Mouse (Mus musculus): Measurements from ENCODE around the gene Galnt5.

Gene Galnt5

GRCm38 (mm10) chr2:57997752-57998430 lies at the start of gene Galnt5:
Galnt5 (plus strand) TSS chr2:57997884.
- in situ Hi-C loops (cut with MseI, MboI): no loop called here

GRCm38 (mm10) chr2:57951620-57952019 lies 46.1 kb upstream of the Galnt5 start:
- in situ Hi-C loops (cut with MseI, MboI): no loop called here

GRCm38 (mm10) chr2:57960786-57961185 lies 36.9 kb upstream of the Galnt5 start:
- in situ Hi-C loops (cut with MseI, MboI): no loop called here

GRCm38 (mm10) chr2:57982248-57982647 lies 15.4 kb upstream of the Galnt5 start:
- in situ Hi-C loops (cut with MseI, MboI): no loop called here

- in situ Hi-C loops (cut with MseI, MboI): no loop called here
Measured at GRCm38 (mm10) chr2:57991084-57991483, 6.6 kb upstream of the Galnt5 start.

- in situ Hi-C loops (cut with MseI, MboI): no loop called here
Measured at GRCm38 (mm10) chr2:58001497-58001896, 3.8 kb downstream of the Galnt5 start.

GRCm38 (mm10) chr2:58007081-58007480 lies 9.4 kb downstream of the Galnt5 start:
- in situ Hi-C loops (cut with MseI, MboI): no loop called here

- in situ Hi-C loops (cut with MseI, MboI): no loop called here
Measured at GRCm38 (mm10) chr2:58023556-58023955, 25.9 kb downstream of the Galnt5 start.

GRCm38 (mm10) chr2:58026740-58027139 lies 29.1 kb downstream of the Galnt5 start:
- in situ Hi-C loops (cut with MseI, MboI): loop anchor here (25.0 kb wide), 2 partner anchors 386 to 636 kb away; no protein-coding TSS in a partner anchor

- in situ Hi-C loops (cut with MseI, MboI): loop anchor here (25.0 kb wide), 2 partner anchors 383 to 633 kb away; no protein-coding TSS in a partner anchor
Measured at GRCm38 (mm10) chr2:58029404-58029803, 31.7 kb downstream of the Galnt5 start.

GRCm38 (mm10) chr2:58031431-58031830 lies 33.7 kb downstream of the Galnt5 start:
- in situ Hi-C loops (cut with MseI, MboI): loop anchor here (25.0 kb wide), 2 partner anchors 381 to 631 kb away; no protein-coding TSS in a partner anchor

GRCm38 (mm10) chr2:58035635-58036034 lies 38.0 kb downstream of the Galnt5 start:
- in situ Hi-C loops (cut with MseI, MboI): loop anchor here (25.0 kb wide), 2 partner anchors 377 to 627 kb away; no protein-coding TSS in a partner anchor

GRCm38 (mm10) chr2:58036926-58037325 lies 39.2 kb downstream of the Galnt5 start:
- in situ Hi-C loops (cut with MseI, MboI): loop anchor here (25.0 kb wide), 2 partner anchors 375 to 625 kb away; no protein-coding TSS in a partner anchor

- in situ Hi-C loops (cut with MseI, MboI): loop anchor here (25.0 kb wide), 2 partner anchors 370 to 620 kb away; no protein-coding TSS in a partner anchor
Measured at GRCm38 (mm10) chr2:58041867-58042266, 44.2 kb downstream of the Galnt5 start.

GRCm38 (mm10) chr2:58052821-58053581 lies 55.3 kb downstream of the Galnt5 start, which contains the start of gene Ermn:
Ermn (minus strand) TSS chr2:58052864.
- in situ Hi-C loops (cut with MseI, MboI): loop anchor here in 1 of 2 experiments (10.0 kb wide), 1 partner anchor 612 kb away; no protein-coding TSS in a partner anchor

GRCm38 (mm10) chr2:58055383-58055782 lies 57.7 kb downstream of the Galnt5 start:
- in situ Hi-C loops (cut with MseI, MboI): loop anchor here in 1 of 2 experiments (10.0 kb wide), 1 partner anchor 609 kb away; no protein-coding TSS in a partner anchor

GRCm38 (mm10) chr2:58079849-58080248 lies 82.2 kb downstream of the Galnt5 start:
- in situ Hi-C loops (cut with MseI, MboI): no loop called here

- in situ Hi-C loops (cut with MseI, MboI): no loop called here
Measured at GRCm38 (mm10) chr2:58086420-58086819, 88.7 kb downstream of the Galnt5 start.

- in situ Hi-C loops (cut with MseI, MboI): no loop called here
Measured at GRCm38 (mm10) chr2:58094818-58095217, 97.1 kb downstream of the Galnt5 start.
